Mouse (Mus musculus) intestine, embryonic 14.5 days (tissue): Measurements from ENCODE around the gene Pth1r. TPM values are rescaled to one million over a fixed set of nuclear protein-coding genes. Genes with fewer than 3 reads are reported as not detected.

Experiments used
- ATAC-seq: fragments of 200-750 bp; cut with Nextera tagmentation; replicated peaks from 2 replicates; pipeline ENCODE4 v1.8.0; 2017; ENCODE audit warnings: low read depth, moderate number of reproducible peaks, moderate TSS enrichment, moderate library complexity; ENCODE audit not compliant: low FRiP score, low TSS enrichment
- DNase-seq: peaks from one replicate; pipeline ENCODE4 v3.0.0-alpha.2; 2018; ENCODE audit warnings: low spot score
- H3K27ac ChIP-seq: fragments of 300-500 bp; sonication (generic); 2 replicates; pipeline ENCODE4 v1.5.1; 2014; ENCODE audit warnings: low read depth, mild to moderate bottlenecking, control low read depth
- H3K27me3 ChIP-seq: fragments of 300-500 bp; sonication (generic); replicated peaks from 2 replicates; pipeline ENCODE4 v1.6.1; 2014; ENCODE audit warnings: low read length, control low read depth; ENCODE audit not compliant: control insufficient read depth, insufficient read depth
- H3K36me3 ChIP-seq: fragments of 300-500 bp; sonication (generic); 2 replicates; pipeline ENCODE4 v1.6.1; 2014; ENCODE audit warnings: low read length, control low read depth; ENCODE audit not compliant: control insufficient read depth, insufficient read depth
- H3K4me1 ChIP-seq: fragments of 300-500 bp; sonication (generic); replicated peaks from 2 replicates; pipeline ENCODE4 v1.6.1; 2014; ENCODE audit warnings: low read length, control low read depth, mixed read lengths; ENCODE audit not compliant: control insufficient read depth, insufficient read depth
- H3K4me2 ChIP-seq: fragments of 300-500 bp; sonication (generic); 2 replicates; pipeline ENCODE4 v1.6.1; 2014; ENCODE audit warnings: low read length
- H3K4me3 ChIP-seq: fragments of 300-500 bp; sonication (generic); 2 replicates; pipeline ENCODE4 v1.5.1; 2014; ENCODE audit warnings: low read depth, low read length, control low read depth, mixed read lengths
- H3K9ac ChIP-seq: fragments of 300-500 bp; sonication (generic); 2 replicates; pipeline ENCODE4 v1.6.1; 2014; ENCODE audit warnings: mild to moderate bottlenecking, low read length
- H3K9me3 ChIP-seq: fragments of 300-500 bp; sonication (generic); 2 replicates; pipeline ENCODE4 v1.6.1; 2016; ENCODE audit warnings: low read length, control low read depth; ENCODE audit not compliant: control insufficient read depth
- WGBS: fragments of 180-500 bp; shearing (Covaris S2); extraction: QIAGEN DNeasy Blood & Tissue Kit; methylation state at CpG from one replicate; pipeline ENCODE4 v1.1.7; 2014; 5-methylcytosine and 5-hydroxymethylcytosine counted together
- polyA plus RNA-seq: library from polyadenylated mRNA; unstranded; fragments of >200 nt; fragmentation: Nextera tagmentation; extraction: Ambion mirVana; gene quantifications from 2 replicates; pipeline ENCODE4 v1.2.1, GENCODE M21; 2014

Pth1r gene
- polyA plus RNA-seq, 1 experiment from 2014 or later = 25.7 TPM

GRCm38 (mm10) chr9:110743456-110744323 is 3.3 kb downstream of the Pth1r start:
- H3K9ac ChIP-seq = peak overlapping the region; percentile 69
- peaks cover 21% of the 10 kb centered on the region for H3K4me1 ChIP-seq
- ATAC-seq (peak; percentile 43), DNase-seq (peak; percentile 84)
- H3K4me2 ChIP-seq = peak overlapping the region; percentile 78
- whole genome bisulfite sequencing = 4% methylated on average over 43 of the region's 63 CpGs
- H3K9me3 ChIP-seq = no peaks in the 10 kb centered on the region
- H3K36me3 ChIP-seq = peaks cover 7% of the 10 kb centered on the region; the same call in 1 of the 2 replicates
- H3K27me3 ChIP-seq = peaks cover 8% of the 10 kb centered on the region; the same call in 1 of the 2 replicates
- peak overlapping the region; percentile 73 for H3K4me3 ChIP-seq
- peak overlapping the region; percentile 83 for H3K27ac ChIP-seq

DNA sequence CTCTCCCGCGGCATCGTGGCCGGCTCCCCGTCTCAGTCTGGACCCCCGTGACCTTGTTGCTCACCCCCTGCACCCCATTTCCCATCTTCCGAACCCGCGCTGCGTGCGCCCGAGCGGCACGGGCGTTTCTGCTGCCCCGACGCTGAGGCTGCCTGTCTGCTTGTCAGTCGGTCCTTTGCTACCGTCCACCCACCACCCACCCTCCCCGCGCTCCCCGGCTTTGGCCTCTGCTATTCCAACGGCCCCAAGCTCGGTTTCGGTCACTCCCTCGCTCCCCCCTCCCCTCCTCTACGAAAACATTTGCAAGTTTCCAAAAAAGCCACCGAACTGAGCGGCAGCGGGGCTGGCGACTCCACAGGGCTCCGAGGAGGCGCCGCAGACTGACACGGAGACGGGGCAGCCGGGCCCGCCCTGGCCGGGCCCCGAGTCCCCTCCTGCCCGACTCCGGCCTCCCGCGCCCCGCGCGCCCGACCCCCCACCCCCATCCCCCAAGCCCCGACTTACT is 3.9 kb downstream of the Pth1r start:
- under 1% methylated on average over 44 of the region's 49 CpGs for WGBS
- H3K27ac ChIP-seq = peak overlapping the region; percentile 83
- no peaks in the 10 kb centered on the region for H3K9me3 ChIP-seq
- ATAC-seq = peak; percentile 37; the same call in 1 of the 2 replicates
- peaks cover 7% of the 10 kb centered on the region; the same call in 1 of the 2 replicates for H3K36me3 ChIP-seq
- H3K4me3 ChIP-seq = peak overlapping the region; percentile 73
- peaks cover 21% of the 10 kb centered on the region for H3K4me1 ChIP-seq
- peak overlapping the region; percentile 69 for H3K9ac ChIP-seq
- H3K27me3 ChIP-seq = peaks cover 8% of the 10 kb centered on the region; the same call in 1 of the 2 replicates
- H3K4me2 ChIP-seq = peak overlapping the region; percentile 78
- DNase-seq = peak; percentile 80

- DNase-seq = peak; percentile 72
- H3K9me3 ChIP-seq = no peaks in the 10 kb centered on the region
- peak; percentile 67 for ATAC-seq
- peaks cover 7% of the 10 kb centered on the region; the same call in 1 of the 2 replicates for H3K36me3 ChIP-seq
- peak overlapping the region; percentile 83 for H3K27ac ChIP-seq
- H3K4me1 ChIP-seq = peaks cover 22% of the 10 kb centered on the region
- WGBS = under 1% methylated on average over 57 of the region's 71 CpGs
- H3K9ac ChIP-seq = peak overlapping the region; percentile 69
- peak overlapping the region; percentile 73 for H3K4me3 ChIP-seq
- H3K4me2 ChIP-seq = peak overlapping the region; percentile 78
- H3K27me3 ChIP-seq = peaks cover 8% of the 10 kb centered on the region; the same call in 1 of the 2 replicates
These were observed 4.5 kb downstream of the Pth1r start for GRCm38 (mm10) chr9:110742295-110742950.

GRCm38 (mm10) chr9:110741711-110742294 is 5.1 kb downstream of the Pth1r start, which contains the start of gene Myl3:
Gene Myl3, plus strand, starts transcription at chr9:110741861.
- Histone ChIP-seq H3K36me3 (peaks cover 7% of the 10 kb centered on the region; the same call in 1 of the 2 replicates), H3K9me3 (no peaks in the 10 kb centered on the region), H3K9ac (peak within 1 kb of the TSS; percentile 69), H3K27me3 (peaks cover 8% of the 10 kb centered on the region; the same call in 1 of the 2 replicates), H3K4me3 (peak within 1 kb of the TSS; percentile 73), H3K4me1 (peaks cover 22% of the 10 kb centered on the region), H3K4me2 (peak within 1 kb of the TSS; percentile 78), H3K27ac (peak within 1 kb of the TSS; percentile 83)
- no peak for ATAC-seq
- no peak for DNase-seq
- 3% methylated on average over 17 of the region's 17 CpGs for WGBS

GRCm38 (mm10) chr9:110739961-110740360 is 7.0 kb downstream of the Pth1r start:
- Histone ChIP-seq H3K9ac (no peak overlapping the region), H3K4me3 (no peak overlapping the region), H3K27ac (no peak overlapping the region), H3K27me3 (peaks cover 7% of the 10 kb centered on the region; the same call in 1 of the 2 replicates), H3K36me3 (peaks cover 7% of the 10 kb centered on the region; the same call in 1 of the 2 replicates), H3K4me2 (no peak overlapping the region), H3K4me1 (peaks cover 28% of the 10 kb centered on the region), H3K9me3 (no peaks in the 10 kb centered on the region)
- WGBS = 80% methylated on average over 7 of the region's 7 CpGs
- ATAC-seq (no peak), DNase-seq (no peak)

DNA sequence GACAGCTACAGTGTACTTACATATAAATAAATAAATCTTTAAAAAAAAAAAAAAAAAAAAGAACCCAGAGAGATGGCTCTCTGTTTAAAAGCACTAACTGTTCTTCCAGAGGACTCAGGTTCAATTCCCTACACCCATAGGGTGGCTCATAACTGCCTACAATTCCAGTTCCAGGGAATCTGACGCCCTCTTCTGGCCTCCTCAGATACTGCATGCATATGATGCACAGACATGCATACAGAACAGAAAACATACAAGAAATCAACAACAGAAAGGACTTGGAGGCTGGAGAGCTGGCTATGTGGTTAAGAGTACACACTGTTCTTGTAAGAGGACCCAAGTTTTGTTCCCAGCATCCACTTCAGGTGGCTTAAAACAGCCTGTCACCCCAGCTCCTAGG is 8.9 kb downstream of the Pth1r start:
- no peak overlapping the region for H3K4me2 ChIP-seq
- no peak overlapping the region for H3K9ac ChIP-seq
- no peak overlapping the region for H3K4me3 ChIP-seq
- H3K9me3 ChIP-seq = no peaks in the 10 kb centered on the region
- no peak overlapping the region for H3K27ac ChIP-seq
- DNase-seq (no peak), ATAC-seq (no peak)
- H3K27me3 ChIP-seq = 0 out of 2 replicates have a peak, but pooled peaks cover 3% of the 10 kb centered on the region
- H3K36me3 ChIP-seq = peaks cover 7% of the 10 kb centered on the region; the same call in 1 of the 2 replicates
- WGBS = 24% methylated on average over 1 of the region's 1 CpGs
- H3K4me1 ChIP-seq = peaks cover 42% of the 10 kb centered on the region

DNA sequence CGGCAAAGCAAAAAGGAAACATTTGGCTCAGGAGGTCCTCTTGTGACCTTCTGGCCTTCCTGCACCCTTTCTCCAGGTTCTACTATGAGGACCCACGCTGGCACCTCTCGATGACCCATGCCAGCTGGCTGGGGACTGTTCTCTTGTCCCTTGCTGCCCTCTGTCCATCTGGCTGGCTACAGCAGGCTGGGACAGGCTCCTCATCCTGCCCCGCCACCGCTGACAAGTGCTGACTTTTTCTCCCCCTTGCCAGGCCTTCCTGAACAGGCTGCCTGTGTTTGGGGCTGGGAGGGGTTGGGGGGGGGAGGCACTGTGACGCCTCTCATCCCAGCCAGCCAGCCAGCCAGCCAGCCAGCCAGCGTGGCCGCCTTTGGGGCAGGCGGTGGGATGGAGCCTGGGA is 10.6 kb downstream of the Pth1r start:
- H3K27me3 ChIP-seq = 0 out of 2 replicates have a peak, but pooled peaks cover 3% of the 10 kb centered on the region
- no peak for ATAC-seq
- no peak overlapping the region for H3K9ac ChIP-seq
- peaks cover 7% of the 10 kb centered on the region; the same call in 1 of the 2 replicates for H3K36me3 ChIP-seq
- peaks cover 41% of the 10 kb centered on the region for H3K4me1 ChIP-seq
- H3K9me3 ChIP-seq = no peaks in the 10 kb centered on the region
- H3K4me3 ChIP-seq = no peak overlapping the region
- no peak overlapping the region for H3K4me2 ChIP-seq
- WGBS = 46% methylated on average over 9 of the region's 9 CpGs
- DNase-seq = no peak
- H3K27ac ChIP-seq = no peak overlapping the region

GRCm38 (mm10) chr9:110734154-110734553 is 12.8 kb downstream of the Pth1r start:
- Histone ChIP-seq H3K4me3 (no peak overlapping the region), H3K4me2 (no peak overlapping the region), H3K9me3 (no peaks in the 10 kb centered on the region), H3K9ac (no peak overlapping the region), H3K36me3 (peaks cover 14% of the 10 kb centered on the region), H3K27me3 (no peaks in the 10 kb centered on the region), H3K4me1 (peaks cover 35% of the 10 kb centered on the region), H3K27ac (no peak overlapping the region)
- 81% methylated on average over 7 of the region's 7 CpGs for WGBS
- no peak for ATAC-seq
- no peak for DNase-seq
